Mouse (Mus musculus): ENCODE measurements at regions not wholly inside any gene's neighbourhood (a gene's known extent, or its start where the extent isn't known, plus 50 kb on each side); places are given as distances from the start of the nearest gene placed in this dataset.
"Not testable (repeated sequence)": the region's sequence is repeated elsewhere in the genome, so short reads cannot be mapped to it uniquely, and the experiment has no call there.

DNA sequence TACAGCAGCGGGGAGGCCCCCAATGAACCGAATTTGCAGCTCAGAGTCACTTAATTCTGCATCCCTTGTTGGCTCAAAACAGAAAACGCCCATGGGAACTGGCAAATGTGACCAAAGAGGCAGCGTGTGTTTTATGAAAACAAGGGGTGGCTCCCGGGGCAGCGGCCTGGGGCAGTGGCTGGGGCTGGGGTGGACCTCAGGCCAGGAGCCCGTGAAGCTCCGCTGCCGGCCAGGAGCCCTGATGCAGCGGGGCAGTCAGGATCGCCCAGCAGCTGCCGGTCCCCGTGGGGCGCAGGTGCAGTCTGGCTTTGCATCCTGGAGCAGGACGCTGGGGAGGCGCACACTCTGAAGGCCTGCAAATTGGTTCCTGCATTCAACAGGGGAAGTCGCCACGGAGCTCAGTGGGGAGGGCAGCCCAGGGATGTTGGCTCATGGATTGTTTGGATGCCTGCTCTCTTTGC lies 104.4 kb upstream of the Gm9887 start:
- H3K27ac ChIP-seq: peak overlapping the region; percentile 81
- H3K36me3 ChIP-seq: no peaks in the 10 kb centered on the region
- WGBS: 4% methylated on average over 18 of the region's 18 CpGs
- peaks cover 12% of the 10 kb centered on the region for H3K27me3 ChIP-seq (ENCODE audit: insufficient read depth, poor library complexity, severe bottlenecking)
- H3K9me3 ChIP-seq: no peaks in the 10 kb centered on the region
- H3K4me3 ChIP-seq: peak overlapping the region; percentile 39
- peaks cover 41% of the 10 kb centered on the region for H3K4me1 ChIP-seq (replicated peaks)
- peak; percentile 37 for DNase-seq (ENCODE audit: low spot score)

DNA sequence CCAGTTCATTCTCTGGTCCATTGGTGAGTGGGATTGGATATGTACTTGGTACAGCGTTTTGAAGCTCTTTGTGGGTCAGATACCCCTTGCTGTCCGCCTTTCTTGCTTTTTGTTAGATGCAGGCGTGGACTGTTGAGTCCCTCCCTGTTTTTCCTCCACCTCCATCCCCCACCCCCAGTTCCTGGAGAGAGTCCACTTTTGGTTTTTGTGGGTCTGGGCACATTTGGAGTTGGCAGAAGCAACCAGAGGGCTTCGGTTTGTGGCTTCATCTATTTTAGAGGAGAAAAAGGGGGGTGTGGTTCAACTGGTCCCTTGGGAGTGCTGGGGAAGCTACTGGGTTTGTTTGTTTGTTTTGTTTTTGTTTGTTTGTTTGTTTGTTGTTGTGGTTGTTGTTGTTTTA lies 103.9 kb upstream of the Gm9887 start:
- no peak for DNase-seq (ENCODE audit: low spot score)
- no peak overlapping the region for H3K4me3 ChIP-seq
- H3K36me3 ChIP-seq: no peaks in the 10 kb centered on the region
- H3K27me3 ChIP-seq (ENCODE audit: insufficient read depth, poor library complexity, severe bottlenecking): peaks cover 12% of the 10 kb centered on the region
- 0 out of 2 replicates have a peak overlapping the region, but pooled peaks have one; percentile 81 for H3K27ac ChIP-seq
- H3K9me3 ChIP-seq: no peaks in the 10 kb centered on the region
- 76% methylated on average over 4 of the region's 4 CpGs for WGBS
- peaks cover 41% of the 10 kb centered on the region for H3K4me1 ChIP-seq (replicated peaks)

DNA sequence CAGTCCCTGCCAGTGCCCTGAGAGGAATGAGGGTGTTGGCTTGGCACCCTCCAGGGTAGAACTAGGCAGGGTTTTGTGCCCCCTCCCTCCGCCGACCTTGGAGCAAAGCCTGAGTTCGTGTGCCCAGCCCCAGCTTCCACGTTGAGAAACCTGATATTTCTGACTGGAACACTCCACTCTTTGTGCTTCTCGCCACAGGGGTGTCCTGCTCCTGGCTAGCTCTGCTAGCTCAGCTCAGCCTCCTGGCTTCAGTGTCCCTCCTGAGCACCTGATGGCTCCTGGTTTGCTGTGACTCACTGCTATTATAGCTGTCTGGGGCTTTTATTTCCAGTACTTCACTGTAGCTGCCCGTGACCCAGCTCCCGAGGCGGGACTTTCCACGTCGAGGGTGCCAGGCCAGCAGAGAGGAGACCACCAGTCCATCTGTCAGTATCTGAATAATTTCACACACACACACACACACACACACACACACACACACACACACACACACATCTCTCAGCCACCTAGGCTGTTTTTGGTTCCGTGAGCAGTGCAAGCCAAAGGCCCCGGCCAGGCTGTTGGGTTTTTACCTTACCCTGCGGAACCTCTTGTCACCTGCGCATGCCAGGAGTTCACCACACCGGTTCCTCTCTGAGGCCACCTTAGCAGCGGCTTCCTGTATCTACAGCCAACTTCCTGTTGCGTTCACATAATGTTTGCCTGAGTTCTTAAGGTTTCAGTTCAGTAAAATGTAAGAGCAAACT lies 102.8 kb upstream of the Gm9887 start:
- Histone ChIP-seq H3K4me3 (no peak overlapping the region), H3K27ac (peak overlapping the region; percentile 78), H3K4me1 (replicated peaks) (peaks cover 41% of the 10 kb centered on the region), H3K36me3 (no peaks in the 10 kb centered on the region), H3K27me3 (ENCODE audit: insufficient read depth, poor library complexity, severe bottlenecking) (peaks cover 12% of the 10 kb centered on the region), H3K9me3 (no peaks in the 10 kb centered on the region)
- DNase-seq (ENCODE audit: low spot score): peak; percentile 22
- WGBS: 60% methylated on average over 17 of the region's 17 CpGs

DNA sequence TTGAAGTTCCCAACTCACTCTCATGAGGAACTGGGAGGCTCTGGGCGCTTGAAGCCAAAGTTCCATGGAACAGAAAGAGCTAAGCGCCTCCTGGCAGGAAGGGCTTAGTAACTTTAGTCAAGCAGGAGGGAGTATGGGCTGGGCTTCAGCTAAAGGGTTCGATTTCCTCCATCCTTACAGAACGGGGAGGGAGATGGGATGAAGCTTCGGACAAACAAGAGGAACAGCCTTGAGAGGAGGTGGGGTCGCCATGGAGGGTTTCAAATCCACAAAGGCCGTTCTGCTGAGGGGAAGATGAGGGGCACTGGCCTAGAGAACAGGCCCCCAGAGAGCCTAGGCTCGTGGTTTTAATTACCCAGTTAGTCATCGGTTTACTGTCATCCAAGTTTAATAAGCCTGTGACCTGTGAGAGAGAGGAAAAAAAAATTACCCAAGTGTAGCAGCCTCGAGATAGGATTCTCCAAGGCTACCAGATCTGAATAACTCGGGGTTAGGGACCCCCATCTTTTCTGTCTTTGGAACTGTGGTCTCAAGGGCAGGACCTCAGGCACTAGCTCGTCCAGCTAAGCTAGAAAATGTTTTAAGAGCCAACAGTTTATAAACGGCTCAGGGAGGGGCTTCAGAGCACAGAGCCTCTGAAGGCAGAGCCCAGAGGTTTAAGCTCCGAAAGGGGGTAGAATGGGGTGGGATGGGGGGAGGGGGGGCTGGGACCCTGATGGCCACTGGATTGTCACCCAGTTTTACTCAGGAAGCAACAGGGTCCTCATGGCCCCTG lies 102.1 kb upstream of the Gm9887 start:
- Histone ChIP-seq H3K9me3 (no peaks in the 10 kb centered on the region), H3K27me3 (ENCODE audit: insufficient read depth, poor library complexity, severe bottlenecking) (peaks cover 12% of the 10 kb centered on the region), H3K4me1 (replicated peaks) (peaks cover 41% of the 10 kb centered on the region), H3K27ac (peak overlapping the region; percentile 78), H3K36me3 (no peaks in the 10 kb centered on the region), H3K4me3 (no peak overlapping the region)
- WGBS: 36% methylated on average over 14 of the region's 14 CpGs
- DNase-seq (ENCODE audit: low spot score): peak; percentile 17

DNA sequence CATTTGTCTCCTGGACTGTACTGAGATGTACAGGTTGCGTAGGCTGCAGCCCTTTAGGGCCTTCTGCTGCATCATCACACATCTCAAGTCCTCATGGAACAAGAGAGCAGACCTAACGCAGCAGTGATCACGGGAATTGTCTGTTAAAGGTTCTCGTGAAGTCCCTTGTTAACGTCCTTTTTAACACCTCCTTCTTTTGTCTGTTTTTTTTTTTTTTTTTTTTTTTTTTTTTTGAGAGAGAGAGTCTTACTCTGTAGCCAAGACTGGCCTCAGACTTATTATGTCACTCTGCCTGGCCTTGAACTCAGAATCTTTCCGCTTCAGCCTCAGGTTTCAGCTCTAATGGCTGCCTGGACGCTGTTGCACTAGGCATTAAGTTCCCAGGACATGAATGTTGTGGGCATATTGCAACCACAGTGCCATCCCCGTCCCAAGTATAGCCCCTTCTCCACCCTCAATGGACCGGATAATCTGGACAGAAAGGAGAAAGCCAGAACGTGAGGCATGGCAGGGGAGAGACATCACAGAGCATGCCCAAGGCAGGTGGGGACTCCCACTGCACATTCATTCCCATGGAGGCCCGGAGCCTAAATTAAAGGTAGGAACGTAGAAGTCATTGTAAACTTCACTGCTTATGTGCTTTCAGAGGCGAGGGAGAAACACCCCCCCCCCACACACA lies 101.3 kb upstream of the Gm9887 start:
- WGBS: 80% methylated on average over 13 of the region's 13 CpGs
- H3K27ac ChIP-seq: peak overlapping the region; percentile 78

DNA sequence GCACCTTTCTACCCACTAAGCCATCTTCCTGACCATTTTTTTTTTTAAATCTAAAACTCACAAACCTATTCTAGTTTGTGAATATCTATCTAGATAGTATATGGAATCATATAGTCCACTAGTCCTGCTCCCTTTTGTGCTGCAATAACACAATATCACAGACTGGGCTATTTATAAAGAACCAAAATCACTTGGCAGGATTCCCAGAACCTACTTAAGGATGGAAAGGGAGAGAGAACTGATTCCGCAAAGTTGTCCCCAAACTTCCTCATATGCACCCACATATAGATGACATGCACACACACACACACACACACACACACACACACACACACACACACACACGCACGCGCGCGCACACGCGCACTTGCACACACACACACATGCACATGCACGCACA lies 100.7 kb upstream of the Gm9887 start:
- DNase-seq (ENCODE audit: low spot score): no peak
- 96% methylated on average over 9 of the region's 9 CpGs for WGBS
- peaks cover 41% of the 10 kb centered on the region for H3K4me1 ChIP-seq (replicated peaks)

More for the DNA sequence above, 101.3 kb upstream of the Gm9887 start:
- peaks cover 41% of the 10 kb centered on the region for H3K4me1 ChIP-seq (replicated peaks)
- peaks cover 12% of the 10 kb centered on the region for H3K27me3 ChIP-seq (ENCODE audit: insufficient read depth, poor library complexity, severe bottlenecking)
- H3K36me3 ChIP-seq: no peaks in the 10 kb centered on the region
- H3K4me3 ChIP-seq: no peak overlapping the region
- DNase-seq (ENCODE audit: low spot score): no peak
- no peaks in the 10 kb centered on the region for H3K9me3 ChIP-seq

DNA sequence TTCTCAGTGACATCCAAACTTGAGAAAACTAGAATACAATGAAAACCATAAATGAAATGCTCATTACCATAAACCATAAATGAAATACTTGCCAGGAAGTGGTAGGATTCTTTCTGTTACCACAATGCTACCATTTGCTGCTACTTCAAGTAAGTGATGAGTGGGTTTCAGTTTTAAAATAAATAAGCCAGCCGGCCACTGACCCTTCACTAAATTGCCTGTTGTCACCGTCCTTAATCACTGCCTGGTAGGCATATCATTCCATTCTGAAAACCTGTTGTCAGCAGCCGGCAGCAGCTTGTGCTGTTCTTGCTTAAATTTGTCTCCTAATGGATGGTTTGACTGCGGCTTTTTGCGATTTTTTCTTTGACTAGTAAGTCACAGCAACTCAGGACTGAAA lies 99.6 kb upstream of the Gm9887 start:
- WGBS: 69% methylated on average over 5 of the region's 5 CpGs
- no peaks in the 10 kb centered on the region for H3K36me3 ChIP-seq
- no peak overlapping the region for H3K27ac ChIP-seq
- no peak for DNase-seq (ENCODE audit: low spot score)
- H3K9me3 ChIP-seq: no peaks in the 10 kb centered on the region
- H3K4me3 ChIP-seq: no peak overlapping the region
- H3K27me3 ChIP-seq (ENCODE audit: insufficient read depth, poor library complexity, severe bottlenecking): peaks cover 12% of the 10 kb centered on the region
- H3K4me1 ChIP-seq (replicated peaks): peaks cover 42% of the 10 kb centered on the region

More for the DNA sequence above, 100.7 kb upstream of the Gm9887 start:
- peaks cover 12% of the 10 kb centered on the region for H3K27me3 ChIP-seq (ENCODE audit: insufficient read depth, poor library complexity, severe bottlenecking)
- H3K4me3 ChIP-seq: no peak overlapping the region
- no peak overlapping the region for H3K27ac ChIP-seq
- no peaks in the 10 kb centered on the region for H3K36me3 ChIP-seq
- H3K9me3 ChIP-seq: no peaks in the 10 kb centered on the region

DNA sequence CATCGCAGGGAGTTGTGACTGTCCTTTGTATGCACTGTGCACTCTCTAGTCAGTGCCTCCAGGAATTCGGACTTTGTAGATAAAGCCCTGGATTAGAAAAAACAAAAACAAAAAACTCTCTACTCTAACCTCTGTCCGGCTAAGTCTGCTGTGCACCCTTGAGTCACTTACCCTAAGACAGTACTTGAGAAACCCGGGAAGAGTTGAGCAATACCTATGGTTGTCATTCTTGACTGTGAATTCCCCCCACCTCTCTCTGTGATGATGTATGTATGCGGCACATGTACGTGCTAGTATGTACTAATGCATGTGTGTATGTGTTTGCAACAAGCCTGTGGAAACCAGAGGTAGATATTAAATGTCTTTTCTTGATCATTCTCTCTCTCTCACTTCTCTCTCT lies 96.7 kb upstream of the Gm9887 start:
- Histone ChIP-seq H3K4me1 (replicated peaks) (peaks cover 16% of the 10 kb centered on the region), H3K27me3 (ENCODE audit: insufficient read depth, poor library complexity, severe bottlenecking) (no peaks in the 10 kb centered on the region), H3K4me3 (no peak overlapping the region), H3K27ac (no peak overlapping the region), H3K36me3 (no peaks in the 10 kb centered on the region), H3K9me3 (no peaks in the 10 kb centered on the region)
- WGBS: 85% methylated on average over 6 of the region's 6 CpGs
- DNase-seq (ENCODE audit: low spot score): no peak

DNA sequence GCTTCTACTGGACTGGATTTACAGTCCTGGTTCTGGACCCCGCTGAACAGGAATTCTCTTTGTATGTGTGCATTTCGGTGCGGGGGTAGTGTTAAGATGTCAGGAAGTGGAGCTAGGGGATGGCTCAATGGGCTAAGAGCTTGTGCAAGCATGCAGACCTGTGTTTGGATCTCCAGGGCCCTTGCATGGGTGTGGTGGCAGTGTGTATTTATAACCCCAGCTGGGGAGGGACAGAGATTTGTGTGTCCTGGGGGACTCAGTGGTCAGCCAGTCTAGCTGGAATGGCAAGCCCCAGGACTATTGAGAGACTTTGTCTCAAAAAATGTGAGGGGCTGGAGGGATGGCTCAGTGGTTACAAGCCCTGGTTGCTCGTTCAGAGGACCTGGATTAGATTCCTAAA lies 95.1 kb upstream of the Gm9887 start:
- no peak overlapping the region for H3K4me3 ChIP-seq
- no peak for DNase-seq (ENCODE audit: low spot score)
- H3K27ac ChIP-seq: no peak overlapping the region

DNA sequence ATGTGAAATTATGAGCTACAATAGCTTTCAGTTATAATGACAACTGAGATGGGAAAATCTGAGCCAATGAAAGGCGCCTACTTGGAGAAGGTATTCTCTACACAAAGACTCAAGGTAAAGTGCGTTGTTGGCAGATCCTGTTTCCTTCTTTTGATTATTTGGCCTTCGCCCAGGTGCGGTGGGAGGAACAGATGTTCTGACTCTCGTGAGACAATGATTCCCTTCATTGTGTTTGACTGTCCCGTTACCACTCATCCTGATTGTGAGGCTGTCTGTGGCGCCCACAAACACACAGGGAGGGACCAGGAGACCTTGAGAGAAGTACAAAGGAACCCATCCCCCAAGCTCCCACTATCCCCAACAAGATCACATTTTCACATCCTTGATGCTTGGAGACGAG lies 92.6 kb upstream of the Gm9887 start:
- Histone ChIP-seq H3K27ac (no peak overlapping the region), H3K27me3 (ENCODE audit: insufficient read depth, poor library complexity, severe bottlenecking) (no peaks in the 10 kb centered on the region), H3K9me3 (no peaks in the 10 kb centered on the region), H3K4me3 (no peak overlapping the region), H3K36me3 (no peaks in the 10 kb centered on the region), H3K4me1 (replicated peaks) (peaks cover 26% of the 10 kb centered on the region)
- WGBS: 86% methylated on average over 8 of the region's 8 CpGs
- no peak for DNase-seq (ENCODE audit: low spot score)

More for the DNA sequence above, 95.1 kb upstream of the Gm9887 start:
- Histone ChIP-seq H3K4me1 (replicated peaks) (peaks cover 15% of the 10 kb centered on the region), H3K36me3 (no peaks in the 10 kb centered on the region), H3K27me3 (ENCODE audit: insufficient read depth, poor library complexity, severe bottlenecking) (no peaks in the 10 kb centered on the region), H3K9me3 (no peaks in the 10 kb centered on the region)
- 84% methylated on average over 4 of the region's 4 CpGs for WGBS

DNA sequence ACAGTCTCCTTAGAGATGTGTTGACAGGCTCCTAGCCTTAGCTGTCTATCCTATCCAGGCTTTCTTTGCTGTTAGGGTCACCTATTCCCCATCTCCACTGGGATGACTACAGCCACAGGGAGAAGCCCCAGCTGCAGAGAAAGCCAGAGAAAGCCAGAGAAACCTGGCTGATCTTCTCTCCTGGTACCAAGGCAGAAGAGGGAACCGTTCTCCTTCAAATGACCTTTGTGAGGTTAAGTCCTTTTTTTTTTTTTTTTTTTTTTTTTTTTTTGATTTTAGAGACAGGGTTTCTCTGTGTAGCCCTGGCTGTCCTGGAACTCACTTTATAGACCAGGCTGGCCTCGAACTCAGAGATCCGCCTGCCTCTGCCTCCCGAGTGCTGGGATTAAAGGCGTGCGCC lies 91.1 kb upstream of the Gm9887 start:
- peak overlapping the region; percentile 89; the same call in 1 of the 2 replicates for H3K27ac ChIP-seq
- DNase-seq (ENCODE audit: low spot score); H3K4me3 ChIP-seq; H3K9me3 ChIP-seq; H3K27me3 ChIP-seq (ENCODE audit: insufficient read depth, poor library complexity, severe bottlenecking); H3K36me3 ChIP-seq: not testable (repeated sequence)
- peaks cover 29% of the 10 kb centered on the region for H3K4me1 ChIP-seq (replicated peaks)
- 96% methylated on average over 6 of the region's 6 CpGs for WGBS

DNA sequence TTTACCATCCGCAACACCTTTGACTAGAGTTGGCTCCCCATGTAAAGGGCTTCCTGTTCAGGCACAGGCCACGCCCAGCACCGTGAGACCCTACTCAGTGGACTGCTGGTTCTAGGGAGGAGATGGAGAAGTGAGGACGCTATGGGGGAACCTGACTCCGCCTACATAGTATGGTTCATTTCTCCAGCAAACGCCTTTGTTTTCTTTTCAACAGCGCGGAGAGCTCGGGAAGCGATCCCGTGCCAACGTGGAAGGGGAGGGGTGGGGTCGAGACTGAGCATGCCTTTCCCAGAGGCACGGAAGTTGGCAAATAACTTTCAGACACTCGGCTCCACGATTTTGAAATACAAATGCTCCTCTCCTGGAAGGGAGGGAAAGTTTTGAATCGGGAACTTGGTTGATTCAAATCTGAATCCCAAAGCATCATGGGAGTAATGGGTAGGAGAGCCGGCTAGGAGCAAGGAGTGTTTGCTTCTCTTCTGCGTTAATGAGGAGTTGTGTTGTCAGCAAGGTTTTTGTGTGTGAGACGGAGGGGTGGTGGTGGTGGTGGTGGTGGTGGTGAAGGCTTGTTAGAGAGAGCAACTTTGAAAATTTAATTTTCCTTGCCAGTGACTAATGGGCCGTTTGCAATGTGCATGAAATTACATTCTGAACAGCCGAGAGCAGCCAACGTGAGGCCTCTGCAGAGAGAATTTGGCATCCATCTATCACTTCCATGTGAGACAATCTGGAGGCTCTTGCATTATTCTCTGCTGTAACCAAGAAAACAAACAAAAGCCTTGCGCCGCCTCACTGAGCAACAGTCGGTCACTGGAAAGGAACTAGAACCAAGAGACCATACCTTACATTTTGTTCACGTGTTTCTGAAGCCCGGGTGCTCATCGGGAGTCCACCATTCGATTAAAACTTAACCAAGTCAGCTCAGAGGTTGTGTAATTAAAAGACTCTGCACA lies 89.9 kb upstream of the Gm9887 start:
- Histone ChIP-seq H3K4me3 (peak overlapping the region; percentile 51), H3K4me1 (replicated peaks) (peaks cover 24% of the 10 kb centered on the region), H3K27me3 (ENCODE audit: insufficient read depth, poor library complexity, severe bottlenecking) (no peaks in the 10 kb centered on the region), H3K9me3 (no peaks in the 10 kb centered on the region), H3K27ac (peak overlapping the region; percentile 89), H3K36me3 (no peaks in the 10 kb centered on the region)
- DNase-seq (ENCODE audit: low spot score): peak; percentile 65
- WGBS: 22% methylated on average over 30 of the region's 30 CpGs

All from hindbrain, embryonic 10.5 days (tissue).